Mouse (Mus musculus) leukemia stem cell, adult 10-12 weeks (primary cell): ENCODE data around the gene Alkbh3. TPM values are rescaled to one million over a fixed set of nuclear protein-coding genes. Genes with fewer than 3 reads are reported as not detected.

Experiments used
- polyA plus RNA-seq: library from polyadenylated mRNA; stranded (reverse); fragments of >175 nt; gene quantifications from 2 replicates; pipeline ENCODE4 v1.2.3, GENCODE M21; 2012; ENCODE audit warnings: low replicate concordance

Gene Alkbh3
- 31.4 and 34.9 TPM in 2 replicates for polyA plus RNA-seq

GRCm38 (mm10) chr2:94010335-94011291 is at the start of gene Alkbh3:
TSS of gene Alkbh3 (minus strand) at chr2:94010807.

GRCm38 (mm10) chr2:93996254-93996653 is 14.4 kb downstream of the Alkbh3 start, which contains the start of gene Gm27027:
TSS of gene Gm27027 (minus strand) at chr2:93996354.

GRCm38 (mm10) chr2:93956908-93957784 is 53.5 kb downstream of the Alkbh3 start, which contains the start of gene Gm13889:
TSS of gene Gm13889 (minus strand) at chr2:93957201.

Other genes starting within 250 kb of the Alkbh3 start
- 36.6 and 43.7 TPM in 2 replicates for gene Ext2, start 188.2 kb downstream of the Alkbh3 start, polyA plus RNA-seq
- gene Accs, start 160.9 kb downstream of the Alkbh3 start, polyA plus RNA-seq, result 0.17 and 1.5 TPM in 2 replicates
- gene Accsl, start 141.7 kb downstream of the Alkbh3 start, polyA plus RNA-seq, result not detected in 2 replicates
- gene Gm13889, start 53.6 kb downstream of the Alkbh3 start, polyA plus RNA-seq, result 5.6 and 6.2 TPM in 2 replicates
- not detected in 2 replicates for gene Gm27027, start 14.5 kb downstream of the Alkbh3 start, polyA plus RNA-seq
- gene Hsd17b12, start 147.2 kb upstream of the Alkbh3 start, polyA plus RNA-seq, result 19.9 and 38.5 TPM in 2 replicates